Mouse (Mus musculus): ENCODE data around the gene Dek.
A peak's percentile ranks its signal among the peaks of the same experiment; 100 is the strongest.

Gene Dek

DNA sequence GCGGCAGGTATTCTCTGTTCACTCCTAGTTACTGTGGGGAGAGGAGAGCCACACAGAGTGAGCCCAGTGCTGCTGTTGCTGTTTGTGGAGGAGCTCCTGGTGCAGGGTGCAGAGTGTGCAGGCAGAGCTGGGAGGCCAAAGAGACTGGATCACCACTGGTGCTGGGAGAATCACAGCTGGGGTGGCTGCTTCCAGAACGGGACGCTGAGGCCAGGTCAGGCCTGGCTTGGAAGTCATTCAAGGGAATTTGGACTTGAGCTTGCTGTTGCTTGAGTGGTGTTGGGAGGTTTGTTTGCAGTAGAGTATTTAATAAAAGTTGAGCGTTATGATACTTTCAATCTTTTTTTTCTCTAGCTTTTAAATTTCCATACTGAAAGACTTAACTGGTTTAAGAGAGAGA, 58.0 kb downstream of the Dek start:
- no peak for DNase-seq

DNA sequence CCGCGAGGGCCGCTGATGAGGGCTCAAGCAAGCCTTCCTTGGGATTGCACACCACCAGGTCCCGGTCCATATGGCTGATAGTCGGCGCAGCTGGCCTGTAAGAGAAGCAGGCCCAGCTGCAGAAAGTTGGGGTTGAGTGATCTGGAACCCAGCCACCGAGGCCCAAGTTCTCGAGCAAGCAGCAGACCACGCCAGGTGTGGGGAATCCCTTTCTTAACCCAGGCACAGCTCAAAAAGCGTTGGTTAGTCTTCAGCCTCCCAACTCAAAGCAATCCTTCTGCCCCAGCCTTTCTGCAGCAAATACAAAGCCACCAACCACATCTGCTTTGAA, 61.4 kb downstream of the Dek start, which contains the start of gene Tpmt:
TSS of gene Tpmt (minus strand) at position 121 of the 331 bp plus-strand sequence.
- peak; percentile 22 to 26 for DNase-seq

DNA sequence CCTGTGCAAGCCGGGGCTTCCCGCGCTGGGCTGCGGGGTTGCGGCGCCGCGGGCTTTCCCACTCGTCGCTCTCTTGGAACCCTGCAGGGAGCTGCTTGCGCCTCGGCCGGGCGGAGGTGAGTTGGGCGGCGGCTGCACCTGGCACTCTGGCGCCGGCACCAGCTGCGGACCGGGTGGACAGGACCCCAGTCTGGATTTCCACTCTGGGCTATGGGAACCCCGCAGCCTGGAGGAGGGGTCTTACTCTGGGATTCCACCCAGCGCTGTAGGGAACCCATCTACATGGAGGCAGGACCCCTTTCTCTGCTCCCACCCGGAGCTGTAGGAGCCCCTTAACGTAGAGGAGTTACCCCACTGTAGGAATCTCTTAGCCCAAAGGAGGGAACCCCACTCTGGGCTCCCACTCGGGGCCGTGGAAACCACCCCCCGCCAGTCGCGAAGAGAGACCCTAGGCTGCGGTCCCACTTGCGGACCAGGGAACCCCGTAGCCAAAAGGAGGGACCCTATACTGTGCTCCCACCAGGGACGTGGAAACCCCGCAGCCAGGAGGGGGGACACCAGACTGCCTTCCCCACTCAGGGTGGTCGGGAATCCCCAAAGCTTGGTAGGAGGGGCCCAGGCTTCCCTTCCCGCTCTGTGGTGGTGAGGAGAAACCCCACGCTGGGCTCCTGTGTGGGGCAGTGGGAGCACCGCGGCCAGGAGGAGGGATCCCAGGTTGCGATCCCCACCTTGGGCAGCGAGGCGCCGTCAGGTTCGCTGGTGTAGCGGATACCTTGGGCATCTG, 62.0 kb downstream of the Dek start:
- DNase-seq: peak; percentile 34 to 51

DNA sequence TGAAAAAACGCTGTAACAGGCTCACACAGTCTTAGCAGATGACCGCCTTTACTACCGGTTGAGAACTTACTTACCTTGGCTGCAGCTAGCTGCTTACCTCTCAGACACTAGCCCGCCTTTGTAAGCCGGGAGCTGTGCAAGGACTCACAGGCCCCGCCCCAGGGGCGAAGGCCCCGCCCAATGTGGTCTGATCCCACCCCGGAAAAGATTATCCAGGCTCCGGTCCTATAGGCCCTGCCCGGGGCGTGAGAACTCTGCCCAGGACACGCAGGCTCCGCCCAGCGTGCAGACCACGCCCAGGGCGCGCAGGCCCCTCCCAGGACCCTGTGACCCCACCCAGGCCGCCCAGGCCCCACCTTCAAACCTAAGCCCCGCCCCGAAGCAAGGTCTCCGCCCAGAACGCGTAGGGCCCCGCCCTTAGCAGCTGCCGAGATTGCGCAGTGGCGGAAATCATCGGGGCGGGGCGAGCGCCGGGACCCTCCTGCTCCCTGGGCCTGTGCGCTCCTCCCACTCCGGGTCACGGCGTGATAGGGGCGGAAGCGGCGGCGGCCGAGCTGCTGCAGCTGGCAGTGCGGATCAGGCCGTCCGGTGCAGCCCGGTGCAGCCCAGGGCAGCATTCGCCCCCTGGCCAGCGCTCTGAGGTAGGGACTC, 62.8 kb downstream of the Dek start, which contains the start of gene Kdm1b:
TSS of gene Kdm1b (plus strand) at position 470 of the 651 bp plus-strand sequence.
- DNase-seq: peak; percentile 96 to 98

DNA sequence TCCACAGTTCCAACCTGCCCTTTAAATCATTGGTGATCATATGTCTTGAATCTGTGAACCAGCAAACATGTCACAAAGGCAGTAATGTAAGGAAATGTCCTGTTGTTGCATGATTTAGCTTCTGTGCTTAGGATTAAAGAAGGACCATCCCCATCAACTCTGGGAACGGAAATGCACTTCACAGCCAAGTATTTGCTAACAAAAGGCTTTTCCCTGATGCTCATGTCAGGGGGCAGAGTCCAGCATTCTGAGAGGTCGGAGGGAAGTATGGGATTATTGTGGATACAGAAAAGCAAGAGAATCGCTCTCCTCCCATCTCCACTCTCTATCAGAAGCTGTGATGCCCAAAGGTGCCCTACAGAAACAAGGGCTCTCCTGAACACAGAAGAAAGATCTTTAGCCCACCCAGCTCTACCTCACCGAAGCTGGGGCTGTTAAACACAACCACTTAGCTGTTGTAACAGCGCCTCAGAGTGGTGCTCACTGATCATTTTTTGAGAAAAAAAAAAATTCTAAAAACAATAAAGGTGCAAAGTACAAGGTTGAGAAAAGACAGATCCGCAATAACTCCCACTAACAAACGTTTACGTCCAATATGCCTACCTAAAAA, 63.9 kb downstream of the Dek start:
- DNase-seq: no peak

DNA sequence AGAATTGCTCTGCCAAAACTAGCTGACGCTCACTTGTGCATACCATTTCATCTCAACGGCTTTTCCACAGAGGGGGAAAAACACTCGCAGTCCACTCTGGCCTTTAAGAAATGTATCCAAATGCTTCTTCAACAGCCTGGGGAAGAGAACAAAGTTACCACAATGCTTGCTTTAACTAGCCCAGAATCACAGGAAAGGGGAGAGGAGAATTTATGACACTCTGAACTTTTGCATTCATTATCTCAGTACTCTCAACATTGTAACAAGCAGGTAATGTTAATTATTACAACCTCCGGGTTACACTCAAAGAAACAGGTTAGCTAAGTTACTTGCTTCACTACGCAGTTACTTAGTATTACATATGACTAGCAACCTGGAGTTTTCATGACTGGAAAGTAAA, 65.9 kb downstream of the Dek start:
- DNase-seq: no peak

DNA sequence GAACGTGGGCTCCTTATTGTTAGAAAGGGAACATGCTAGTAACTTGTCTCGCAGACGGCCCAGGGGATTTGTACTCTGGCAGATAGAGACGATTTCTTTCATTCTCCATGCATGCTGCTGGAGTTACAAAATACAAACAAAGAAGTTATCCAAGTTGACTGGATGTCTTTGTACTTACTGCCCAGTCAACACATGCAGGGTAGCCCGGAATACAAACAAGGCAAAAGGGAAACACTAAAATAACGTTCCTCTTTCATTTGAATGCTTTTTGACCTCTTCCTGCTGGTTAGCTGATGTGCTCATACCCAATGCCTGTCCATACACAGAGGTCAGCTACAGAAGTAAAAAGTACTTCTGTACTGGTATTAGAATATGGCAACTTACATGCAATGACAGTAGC, 68.1 kb downstream of the Dek start:
- DNase-seq: no peak
